Mouse (Mus musculus) hindbrain, embryonic 11.5 days (tissue): ENCODE results near the gene Bag5. TPM values are rescaled to one million over a fixed set of nuclear protein-coding genes. Genes with fewer than 3 reads are reported as not detected.
"Not testable (repeated sequence)": the region's sequence is repeated elsewhere in the genome, so short reads cannot be mapped to it uniquely, and the experiment has no call there.

ENCODE experiments used
- ATAC-seq: fragments of 200-750 bp; cut with Nextera tagmentation; 2 replicates; pipeline ENCODE4 v1.8.0; 2017; ENCODE audit warnings: mild to moderate bottlenecking, moderate TSS enrichment, moderate library complexity; ENCODE audit not compliant: low FRiP score
- DNase-seq: peaks from one replicate; pipeline ENCODE4 v3.0.0-alpha.2; 2015; ENCODE audit warnings: low spot score
- H3K27ac ChIP-seq: fragments of 300-500 bp; sonication (generic); 2 replicates; pipeline ENCODE4 v1.5.1; 2014; ENCODE audit warnings: mild to moderate bottlenecking, low read depth, low read length
- H3K27me3 ChIP-seq: fragments of 300-500 bp; sonication (generic); 2 replicates; pipeline ENCODE4 v1.6.1; 2014; ENCODE audit warnings: mild to moderate bottlenecking, low read length, moderate library complexity, mixed read lengths; ENCODE audit not compliant: control insufficient read depth, insufficient read depth
- H3K36me3 ChIP-seq: fragments of 300-500 bp; sonication (generic); 2 replicates; pipeline ENCODE4 v1.6.1; 2014; ENCODE audit warnings: mild to moderate bottlenecking, low read length, moderate library complexity, mixed read lengths; ENCODE audit not compliant: control insufficient read depth, insufficient read depth
- H3K4me1 ChIP-seq: fragments of 300-500 bp; sonication (generic); replicated peaks from 2 replicates; pipeline ENCODE4 v1.6.1; 2014; ENCODE audit warnings: low read length, mixed read lengths; ENCODE audit not compliant: control insufficient read depth, insufficient read depth
- H3K4me2 ChIP-seq: fragments of 300-500 bp; sonication (generic); replicated peaks from 2 replicates; pipeline ENCODE4 v1.6.1; 2014; ENCODE audit warnings: mild to moderate bottlenecking, low read depth, low read length
- H3K4me3 ChIP-seq: fragments of 300-500 bp; sonication (generic); 2 replicates; pipeline ENCODE4 v1.5.1; 2014; ENCODE audit warnings: low read depth, low read length
- H3K9ac ChIP-seq: fragments of 300-500 bp; sonication (generic); 2 replicates; pipeline ENCODE4 v1.6.1; 2014; ENCODE audit warnings: low read depth, low read length
- H3K9me3 ChIP-seq: fragments of 300-500 bp; sonication (generic); 2 replicates; pipeline ENCODE4 v1.6.1; 2016; ENCODE audit warnings: low read length; ENCODE audit not compliant: control insufficient read depth
- WGBS: fragments of 180-500 bp; shearing (Covaris S2); extraction: QIAGEN DNeasy Blood & Tissue Kit; methylation state at CpG from one replicate; pipeline ENCODE4 v1.1.7; 2014; 5-methylcytosine and 5-hydroxymethylcytosine counted together
- polyA plus RNA-seq: library from polyadenylated mRNA; unstranded; fragments of >200 nt; fragmentation: Nextera tagmentation; extraction: Ambion mirVana; gene quantifications from 2 replicates; pipeline ENCODE4 v1.2.1, GENCODE M21; 2014

The Bag5 gene
- polyA plus RNA-seq, 1 experiment from 2014 or later = 61.5 TPM

DNA sequence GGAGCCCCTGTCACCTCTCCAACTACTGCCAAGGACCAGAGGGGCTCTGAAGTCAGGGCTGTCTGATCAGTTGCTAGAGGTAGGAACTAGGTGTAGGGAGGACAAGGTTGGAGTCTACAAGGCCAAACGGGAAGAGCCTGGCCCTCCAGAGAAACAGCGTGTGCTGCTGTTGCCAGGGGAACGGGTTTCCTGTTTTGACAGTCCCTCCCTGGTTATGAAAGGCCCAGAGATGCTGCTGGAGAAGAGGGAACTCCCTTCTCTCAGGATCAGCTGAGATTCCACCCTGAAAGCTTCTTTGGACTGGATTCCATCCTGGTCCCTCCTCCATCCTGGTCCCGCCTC, 13.0 kb upstream of the Bag5 start:
- no peak for ATAC-seq
- no peaks in the 10 kb centered on the region for H3K36me3 ChIP-seq
- 64% methylated on average over 4 of the region's 4 CpGs for WGBS

DNA sequence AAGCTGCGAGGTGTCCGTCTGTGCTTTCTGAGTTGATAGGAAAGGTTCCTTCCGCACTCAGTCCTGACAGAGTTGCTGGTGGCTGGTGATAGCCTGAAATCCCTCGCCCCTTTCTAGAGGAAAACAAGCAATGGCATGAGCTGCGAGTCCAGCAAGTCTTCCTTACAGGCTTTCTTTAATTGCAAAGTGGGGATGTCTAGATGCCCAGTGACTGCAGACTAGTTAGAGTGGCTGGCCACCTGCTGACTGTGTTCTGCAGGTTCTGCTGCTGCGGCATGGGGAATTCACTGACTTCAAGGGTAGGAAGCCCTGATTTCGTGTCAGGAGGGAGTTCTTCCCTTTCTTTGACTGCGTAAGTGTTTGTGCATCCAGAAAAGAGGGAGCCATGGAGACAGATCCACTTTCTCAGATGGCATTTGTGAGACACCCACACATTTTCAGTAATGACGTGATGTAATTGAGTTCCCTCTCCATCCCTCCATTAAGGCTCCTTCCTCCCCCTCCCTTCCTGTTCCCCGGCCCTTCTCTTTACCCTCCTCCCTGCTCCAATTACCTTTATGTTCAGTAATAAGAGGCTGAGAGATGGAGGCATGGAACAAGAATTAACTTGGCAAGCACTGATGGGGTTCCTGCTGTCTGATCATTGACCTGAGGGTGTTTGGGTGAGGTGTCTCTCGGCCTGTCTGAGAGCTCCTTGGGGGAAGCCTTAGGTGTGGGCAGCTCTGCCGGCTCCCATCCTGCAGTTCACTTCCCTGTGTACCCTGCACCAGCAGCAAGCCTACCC, 12.5 kb upstream of the Bag5 start:
- H3K27ac ChIP-seq = peak overlapping the region; percentile 74
- H3K27me3 ChIP-seq = no peaks in the 10 kb centered on the region
- H3K36me3 ChIP-seq = no peaks in the 10 kb centered on the region
- 68% methylated on average over 12 of the region's 12 CpGs for WGBS
- DNase-seq (no peak), ATAC-seq (no peak)
- H3K9me3 ChIP-seq = no peaks in the 10 kb centered on the region
- no peak overlapping the region for H3K4me3 ChIP-seq
- H3K4me2 ChIP-seq = no peak overlapping the region
- 0 out of 2 replicates have a peak overlapping the region, but pooled peaks have one; percentile 7 for H3K9ac ChIP-seq
- no peaks in the 10 kb centered on the region; the same call in 1 of the 2 replicates for H3K4me1 ChIP-seq

More for the DNA sequence above, 13.0 kb upstream of the Bag5 start:
- no peak for DNase-seq
- Histone ChIP-seq H3K4me2 (no peak overlapping the region), H3K27me3 (no peaks in the 10 kb centered on the region), H3K27ac (no peak overlapping the region), H3K9me3 (no peaks in the 10 kb centered on the region), H3K4me1 (no peaks in the 10 kb centered on the region; the same call in 1 of the 2 replicates), H3K4me3 (no peak overlapping the region), H3K9ac (no peak overlapping the region)

DNA sequence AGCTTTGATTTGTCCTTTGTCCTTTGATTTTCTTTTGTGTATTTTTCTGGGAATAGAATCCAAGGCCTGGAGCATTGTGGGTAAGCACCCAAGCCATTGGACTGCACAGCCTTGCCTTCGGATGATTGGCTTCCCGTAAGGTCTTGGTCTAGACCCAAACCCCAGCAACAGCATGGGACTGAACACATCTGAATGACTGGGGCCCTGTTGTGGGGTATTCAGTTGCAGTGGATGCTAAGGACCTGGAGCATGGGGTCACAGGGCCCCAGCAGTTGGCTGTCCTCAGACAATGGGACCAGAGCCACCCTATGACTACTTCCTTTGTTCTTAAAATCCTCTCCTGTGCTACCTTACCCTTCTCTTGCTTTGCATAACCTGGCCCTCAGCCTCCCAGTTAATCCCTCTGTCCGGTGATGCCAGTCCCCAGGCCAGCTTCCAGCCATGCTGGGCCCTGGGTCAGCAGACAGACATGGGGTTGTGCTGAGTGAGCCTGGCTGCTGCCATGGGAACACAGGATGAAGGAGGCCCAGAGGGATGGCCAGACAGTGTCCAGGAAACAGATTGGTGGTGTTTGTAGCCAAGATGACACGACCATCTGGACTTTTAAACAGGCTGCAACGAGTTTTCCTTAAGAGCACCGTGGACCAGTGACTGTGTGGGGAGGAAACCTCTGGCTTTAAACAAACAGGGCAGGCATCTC, 11.7 kb upstream of the Bag5 start:
- Histone ChIP-seq H3K27me3 (no peaks in the 10 kb centered on the region), H3K36me3 (no peaks in the 10 kb centered on the region), H3K9ac (0 out of 2 replicates have a peak overlapping the region, but pooled peaks have one; percentile 27), H3K4me2 (no peak overlapping the region), H3K27ac (peak overlapping the region; percentile 74), H3K9me3 (no peaks in the 10 kb centered on the region), H3K4me3 (no peak overlapping the region), H3K4me1 (no peaks in the 10 kb centered on the region; the same call in 1 of the 2 replicates)
- WGBS = 44% methylated on average over 6 of the region's 6 CpGs
- no peak for ATAC-seq
- DNase-seq = no peak

DNA sequence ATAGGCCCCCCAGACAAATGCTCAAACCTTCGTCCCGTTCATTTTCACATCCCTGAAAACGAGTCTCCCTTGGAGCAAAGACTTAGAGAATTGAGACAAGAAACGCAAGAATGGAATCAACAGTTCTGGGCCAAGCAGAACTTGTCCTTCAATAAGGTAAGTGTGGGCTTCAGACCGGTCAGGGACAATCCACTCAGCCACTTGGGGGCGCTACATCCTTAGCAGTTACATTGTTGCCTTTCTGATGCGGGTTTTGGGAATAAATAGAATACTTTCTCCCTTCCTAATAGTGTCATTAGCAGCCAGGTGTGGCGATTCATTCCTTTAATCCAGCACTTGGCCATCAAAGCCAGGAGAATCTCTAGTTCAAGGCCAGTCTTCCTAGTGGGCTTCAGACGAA, 9.6 kb upstream of the Bag5 start:
- no peaks in the 10 kb centered on the region for H3K27me3 ChIP-seq
- H3K4me2 ChIP-seq = no peak overlapping the region
- no peak overlapping the region for H3K27ac ChIP-seq
- WGBS = 74% methylated on average over 9 of the region's 9 CpGs
- no peak overlapping the region for H3K9ac ChIP-seq
- H3K4me1 ChIP-seq = no peaks in the 10 kb centered on the region; the same call in 1 of the 2 replicates
- ATAC-seq (no peak), DNase-seq (peak; percentile 43)
- H3K4me3 ChIP-seq = no peak overlapping the region
- H3K9me3 ChIP-seq = no peaks in the 10 kb centered on the region
- no peaks in the 10 kb centered on the region; the same call in 1 of the 2 replicates for H3K36me3 ChIP-seq

DNA sequence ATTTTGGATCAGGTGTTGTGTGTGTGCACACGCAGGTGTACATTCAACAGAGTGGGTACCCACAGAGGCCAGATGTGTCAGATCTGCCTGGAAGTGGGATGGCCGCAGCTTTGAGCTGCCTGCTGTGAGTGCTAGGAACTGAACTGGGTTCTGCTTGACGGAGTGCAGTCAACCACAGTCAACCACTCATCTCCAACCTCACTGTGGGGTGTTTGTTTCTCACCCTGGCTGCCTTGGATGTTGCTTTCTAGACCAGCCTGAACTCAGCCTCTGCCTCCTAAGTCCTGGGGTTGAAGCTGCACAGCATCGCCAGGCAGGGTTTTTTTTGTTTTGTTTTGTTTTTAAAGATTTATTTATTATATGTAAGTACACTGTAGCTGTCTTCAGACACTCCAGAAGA, 7.2 kb upstream of the Bag5 start:
- ATAC-seq (no peak), DNase-seq (no peak)
- Histone ChIP-seq H3K27me3 (no peaks in the 10 kb centered on the region), H3K9me3 (no peaks in the 10 kb centered on the region), H3K36me3 (no peaks in the 10 kb centered on the region; the same call in 1 of the 2 replicates), H3K9ac (no peak overlapping the region), H3K4me1 (no peaks in the 10 kb centered on the region; the same call in 1 of the 2 replicates), H3K27ac (no peak overlapping the region), H3K4me3 (no peak overlapping the region), H3K4me2 (no peak overlapping the region)
- WGBS = 85% methylated on average over 4 of the region's 4 CpGs

DNA sequence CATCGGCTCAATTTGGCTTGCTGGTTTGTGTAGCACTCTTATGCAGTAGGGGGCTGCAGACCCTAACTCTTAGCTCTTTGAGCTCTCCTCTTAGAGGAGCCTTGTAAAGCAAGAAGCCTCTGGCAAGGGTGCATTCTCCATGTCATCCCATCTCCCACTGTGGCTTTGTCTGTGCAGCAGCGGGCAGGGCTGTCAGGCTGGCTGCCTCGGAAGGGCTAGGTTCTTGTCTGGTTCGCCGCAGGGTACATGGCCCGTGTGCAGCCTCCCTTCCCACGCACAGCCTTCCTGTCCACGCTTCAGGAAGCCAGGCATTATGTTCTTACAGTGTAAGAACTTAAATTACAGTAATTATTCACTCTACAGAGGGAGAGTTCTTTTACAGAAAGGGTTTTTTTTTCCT, 5.6 kb upstream of the Bag5 start:
- H3K4me2 ChIP-seq = no peak overlapping the region
- no peaks in the 10 kb centered on the region for H3K27me3 ChIP-seq
- no peaks in the 10 kb centered on the region for H3K4me1 ChIP-seq
- no peak overlapping the region for H3K4me3 ChIP-seq
- DNase-seq = no peak
- no peaks in the 10 kb centered on the region for H3K9me3 ChIP-seq
- ATAC-seq = no peak
- 0 out of 2 replicates have a peak overlapping the region, but pooled peaks have one; percentile 24 for H3K27ac ChIP-seq
- H3K9ac ChIP-seq = peak overlapping the region; percentile 31; the same call in 1 of the 2 replicates
- no peaks in the 10 kb centered on the region; the same call in 1 of the 2 replicates for H3K36me3 ChIP-seq
- WGBS = 45% methylated on average over 8 of the region's 8 CpGs

DNA sequence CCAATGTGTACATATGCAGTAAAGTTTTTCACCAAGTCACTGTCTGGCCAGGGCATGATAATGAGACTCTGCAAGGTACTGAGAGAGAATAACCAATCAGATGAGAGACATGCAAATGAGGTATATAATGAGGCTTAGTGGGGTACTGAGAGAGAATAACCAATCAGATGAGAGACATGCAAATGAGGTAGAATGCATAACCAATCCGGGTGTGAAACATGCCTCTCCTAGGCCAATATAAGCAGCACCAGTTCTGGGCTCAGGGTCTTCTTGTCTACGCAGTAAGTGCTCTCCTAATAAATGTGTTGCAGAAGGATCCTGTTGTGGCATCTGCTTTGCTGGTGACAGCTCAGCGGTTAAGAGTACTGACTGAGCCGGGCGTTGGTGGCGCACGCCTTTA, 3.4 kb upstream of the Bag5 start:
- no peak overlapping the region for H3K9ac ChIP-seq
- no peak overlapping the region for H3K4me3 ChIP-seq
- peaks cover 3% of the 10 kb centered on the region; the same call in 1 of the 2 replicates for H3K4me1 ChIP-seq
- H3K27ac ChIP-seq = no peak overlapping the region
- no peaks in the 10 kb centered on the region; the same call in 1 of the 2 replicates for H3K36me3 ChIP-seq
- no peaks in the 10 kb centered on the region for H3K27me3 ChIP-seq
- H3K9me3 ChIP-seq = no peaks in the 10 kb centered on the region
- DNase-seq = no peak
- H3K4me2 ChIP-seq = no peak overlapping the region
- ATAC-seq = no peak
- WGBS = 95% methylated on average over 7 of the region's 7 CpGs

DNA sequence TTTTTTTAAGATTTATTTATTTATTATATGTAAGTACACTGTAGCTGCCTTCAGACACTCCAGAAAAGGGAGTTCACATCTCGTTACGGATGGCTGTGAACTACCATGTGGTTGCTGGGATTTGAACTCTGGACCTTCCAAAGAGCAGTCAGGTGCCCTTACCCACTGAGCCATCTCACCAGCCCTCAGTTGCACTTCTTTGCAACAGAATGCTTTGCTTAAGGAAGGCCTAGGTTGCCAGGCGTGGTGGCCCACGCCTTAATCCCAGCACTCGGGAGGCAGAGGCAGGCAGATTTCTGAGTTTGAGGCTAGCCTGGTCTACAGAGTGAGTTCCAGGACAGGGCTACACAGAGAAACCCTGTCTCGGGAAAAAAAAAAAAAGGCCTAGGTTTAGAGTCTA, 823 bp upstream of the Bag5 start:
- Histone ChIP-seq H3K4me3 (peak overlapping the region; percentile 100), H3K4me2 (peak overlapping the region; percentile 43)
- H3K9me3 ChIP-seq, H3K9ac ChIP-seq, ATAC-seq, DNase-seq, H3K27me3 ChIP-seq, H3K27ac ChIP-seq, H3K4me1 ChIP-seq, H3K36me3 ChIP-seq: not testable (repeated sequence)
- 88% methylated on average over 6 of the region's 6 CpGs for WGBS
